Mouse (Mus musculus) liver, adult 2 months (tissue): ENCODE results near the gene Cab39l. TPM values are rescaled to one million over a fixed set of nuclear protein-coding genes. Genes with fewer than 3 reads are reported as not detected.
A peak's percentile ranks its signal among the peaks of the same experiment; 100 is the strongest.

Experiments
- DNase-seq: peaks from one replicate; pipeline ENCODE4 v3.0.0-alpha.2; 2011; ENCODE audit warnings: low read depth, low spot score; ENCODE audit errors: extremely low read depth
- H3K27ac ChIP-seq: fragments of 200-500 bp; replicated peaks from 2 replicates; pipeline ENCODE4 v1.5.1; 2012; ENCODE audit warnings: low read depth, mild to moderate bottlenecking, control low read depth, inconsistent platforms, low read length; ENCODE audit not compliant: insufficient read depth
- H3K27me3 ChIP-seq: fragments of 200-500 bp; 2 replicates; pipeline ENCODE4 v1.6.1; 2012; ENCODE audit warnings: mild to moderate bottlenecking, moderate library complexity, low read length, inconsistent platforms; ENCODE audit not compliant: control insufficient read depth, insufficient read depth
- H3K36me3 ChIP-seq: fragments of 200-500 bp; 2 replicates; pipeline ENCODE4 v1.6.1; 2012; ENCODE audit warnings: low read length, inconsistent platforms; ENCODE audit not compliant: control insufficient read depth, insufficient read depth
- H3K4me1 ChIP-seq: fragments of 200-500 bp; 2 replicates; pipeline ENCODE4 v1.6.1; 2011; ENCODE audit warnings: low read length; ENCODE audit not compliant: control insufficient read depth, insufficient read depth
- H3K4me3 ChIP-seq: fragments of 200-500 bp; 2 replicates; pipeline ENCODE4 v1.5.1; 2011; ENCODE audit warnings: low read depth, mild to moderate bottlenecking, control low read depth, low read length, moderate library complexity; ENCODE audit not compliant: insufficient read depth
- H3K79me2 ChIP-seq: fragments of 200-500 bp; 2 replicates; pipeline ENCODE4 v1.6.1; 2012; ENCODE audit warnings: inconsistent platforms, mild to moderate bottlenecking, low read length, moderate library complexity; ENCODE audit not compliant: control insufficient read depth, insufficient read depth
- H3K9ac ChIP-seq: fragments of 200-500 bp; 2 replicates; pipeline ENCODE4 v1.6.1; 2012; ENCODE audit warnings: low read depth, mild to moderate bottlenecking, control low read depth, inconsistent platforms, low read length
- CTCF ChIP-seq: fragments of 200-500 bp; IDR thresholded peaks from 2 replicates; pipeline ENCODE4 v1.5.1; 2011; ENCODE audit warnings: low read depth, low read length, control low read depth
- POLR2A ChIP-seq: fragments of 200-500 bp; IDR thresholded peaks from 2 replicates; pipeline ENCODE4 v1.6.1; 2011; ENCODE audit warnings: low read length, control low read depth; ENCODE audit not compliant: insufficient read depth; ENCODE audit errors: extremely low read depth
- WGBS: fragments of 180-500 bp; shearing (Covaris S2); methylation state at CpG from one replicate; pipeline ENCODE4 v1.1.7; 2018; 5-methylcytosine and 5-hydroxymethylcytosine counted together
- polyA plus RNA-seq: library from polyadenylated mRNA; depleted of rRNA; stranded (reverse); fragments of >200 nt; gene quantifications from 2 replicates; pipeline ENCODE4 v1.2.3, GENCODE M21; 2012
- total RNA-seq: library from RNA; depleted of rRNA; stranded (reverse); fragments of >200 nt; gene quantifications from 2 replicates; pipeline ENCODE4 v1.2.3, GENCODE M21; 2014

Gene Cab39l
- total and polyA plus RNA-seq, 2 experiments = 13.6 to 47.6 TPM

DNA sequence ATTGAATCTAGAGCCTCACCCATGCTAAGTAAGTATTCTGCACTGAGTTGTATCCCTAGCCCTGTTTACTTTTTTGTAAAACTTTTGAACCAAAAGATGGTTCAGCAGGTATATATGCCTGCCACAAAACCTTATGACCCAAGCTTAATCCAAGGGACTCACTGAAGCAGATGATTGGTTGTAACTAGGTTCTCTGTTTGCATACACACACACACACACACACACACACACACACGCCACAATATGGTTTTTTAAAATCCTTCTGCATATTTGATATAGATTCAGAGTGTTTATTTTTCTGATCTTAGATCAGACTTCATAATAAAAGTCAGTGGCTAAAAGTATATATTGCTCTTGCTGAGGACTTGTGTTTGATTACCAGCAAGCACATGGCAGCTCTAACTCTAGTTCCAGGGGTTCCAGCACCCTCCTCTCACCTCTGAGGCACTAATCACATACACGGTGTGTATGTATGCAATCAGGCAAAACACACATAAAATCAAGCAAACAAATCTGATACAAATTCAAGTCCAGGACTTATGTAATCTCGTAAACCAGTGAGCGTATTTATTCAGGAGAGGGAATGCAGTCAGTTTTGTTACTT is 97.2 kb downstream of the Cab39l start:
- no peaks in the 10 kb centered on the region for H3K79me2 ChIP-seq
- TF ChIP-seq POLR2A (no peak), CTCF (no peak)
- 75% methylated on average over 4 of the region's 4 CpGs for WGBS
- no peaks in the 10 kb centered on the region for H3K27me3 ChIP-seq
- DNase-seq = no peak
- no peak overlapping the region for H3K9ac ChIP-seq
- no peak overlapping the region for H3K4me3 ChIP-seq
- no peak overlapping the region for H3K27ac ChIP-seq
- peaks cover 5% of the 10 kb centered on the region; the same call in 1 of the 2 replicates for H3K4me1 ChIP-seq
- peaks cover 12% of the 10 kb centered on the region; the same call in 1 of the 2 replicates for H3K36me3 ChIP-seq

DNA sequence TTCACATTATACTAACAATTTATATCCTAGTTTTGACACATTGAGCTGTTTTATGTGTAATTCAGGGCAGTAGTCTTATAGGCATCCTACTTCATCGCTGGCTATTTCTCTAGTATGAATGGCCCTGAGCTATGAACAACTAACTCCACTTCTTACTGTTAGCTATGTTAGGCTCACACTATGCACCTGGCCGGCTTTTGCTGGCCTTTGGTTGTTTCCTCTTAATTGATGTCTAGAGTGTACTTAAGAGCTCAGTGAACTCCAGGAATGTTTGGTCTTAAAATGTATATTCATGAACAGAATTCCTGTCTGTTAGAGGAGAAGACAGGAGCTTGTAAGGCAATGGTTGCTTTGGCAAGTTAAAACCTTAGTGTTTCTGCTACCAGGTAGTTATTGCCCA is 99.5 kb downstream of the Cab39l start:
- TF ChIP-seq POLR2A (no peak), CTCF (no peak)
- Histone ChIP-seq H3K79me2 (no peaks in the 10 kb centered on the region), H3K27ac (no peak overlapping the region), H3K4me3 (no peak overlapping the region), H3K4me1 (no peaks in the 10 kb centered on the region), H3K27me3 (no peaks in the 10 kb centered on the region), H3K36me3 (peaks cover 12% of the 10 kb centered on the region; the same call in 1 of the 2 replicates), H3K9ac (no peak overlapping the region)
- WGBS = 97% methylated on average over 2 of the region's 2 CpGs
- DNase-seq = no peak

DNA sequence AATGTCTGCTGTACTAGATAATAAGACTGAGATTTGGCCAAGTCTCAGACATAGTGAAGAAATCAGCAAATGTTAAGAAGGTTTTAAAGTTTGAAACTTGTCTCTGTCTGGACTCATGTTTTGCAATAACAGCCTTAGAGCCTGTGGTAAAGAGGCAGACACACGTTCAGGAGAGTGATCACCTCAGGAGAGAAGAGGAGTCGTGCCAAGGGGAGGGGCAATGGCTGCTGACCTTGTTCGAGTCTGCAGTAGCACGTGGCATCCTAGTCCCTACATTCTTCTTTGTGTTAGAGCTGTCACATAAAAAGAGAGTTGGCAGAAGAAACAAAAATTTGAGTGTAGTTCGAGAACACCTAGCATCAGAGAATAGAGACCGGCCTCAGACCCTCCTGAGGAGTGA is 100.0 kb downstream of the Cab39l start:
- WGBS = 46% methylated on average over 6 of the region's 6 CpGs
- peak; percentile 72 for DNase-seq
- no peaks in the 10 kb centered on the region for H3K4me1 ChIP-seq
- H3K27me3 ChIP-seq = no peaks in the 10 kb centered on the region
- no peak overlapping the region for H3K4me3 ChIP-seq
- H3K27ac ChIP-seq = no peak overlapping the region
- peaks cover 12% of the 10 kb centered on the region; the same call in 1 of the 2 replicates for H3K36me3 ChIP-seq
- no peak overlapping the region for H3K9ac ChIP-seq
- TF ChIP-seq CTCF = no peak
- no peak for TF ChIP-seq POLR2A
- H3K79me2 ChIP-seq = no peaks in the 10 kb centered on the region

DNA sequence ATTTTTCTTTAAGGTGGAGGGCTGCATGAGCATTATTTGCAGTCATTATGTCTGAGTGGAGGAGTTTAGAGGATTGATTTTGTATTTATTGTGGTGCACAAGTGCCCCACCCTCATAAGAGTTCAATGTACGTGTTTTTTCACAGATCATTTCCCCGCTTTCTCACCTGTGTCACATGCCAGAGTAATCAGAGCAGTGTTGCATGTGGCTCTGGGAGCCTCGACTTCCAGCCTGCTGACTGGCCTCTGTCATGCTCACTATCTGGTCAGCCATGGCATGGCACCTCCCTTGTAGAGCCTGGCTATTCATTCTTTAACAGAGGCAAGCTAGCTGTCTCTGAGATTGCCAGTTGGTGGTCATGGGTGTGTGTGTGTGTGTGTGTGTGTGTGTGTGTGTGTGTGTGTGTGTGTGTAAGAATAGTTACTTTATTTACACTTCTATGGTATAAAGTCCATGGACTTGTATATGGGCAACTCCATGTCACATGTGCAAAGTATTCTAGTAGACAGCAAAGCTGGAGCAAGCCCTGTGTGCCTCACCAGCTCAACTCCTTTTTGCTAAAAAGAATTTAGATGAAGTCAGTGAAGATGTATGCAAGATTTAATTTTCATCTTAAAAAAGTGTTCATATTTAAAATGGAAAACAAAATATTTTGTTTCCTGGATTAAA is 102.5 kb downstream of the Cab39l start:
- Histone ChIP-seq H3K4me3 (no peak overlapping the region), H3K36me3 (peaks cover 11% of the 10 kb centered on the region; the same call in 1 of the 2 replicates), H3K27ac (no peak overlapping the region), H3K79me2 (no peaks in the 10 kb centered on the region; the same call in 1 of the 2 replicates), H3K4me1 (peaks cover 3% of the 10 kb centered on the region), H3K9ac (no peak overlapping the region), H3K27me3 (no peaks in the 10 kb centered on the region)
- DNase-seq = no peak
- 64% methylated on average over 3 of the region's 3 CpGs for WGBS
- TF ChIP-seq POLR2A (no peak), CTCF (no peak)

DNA sequence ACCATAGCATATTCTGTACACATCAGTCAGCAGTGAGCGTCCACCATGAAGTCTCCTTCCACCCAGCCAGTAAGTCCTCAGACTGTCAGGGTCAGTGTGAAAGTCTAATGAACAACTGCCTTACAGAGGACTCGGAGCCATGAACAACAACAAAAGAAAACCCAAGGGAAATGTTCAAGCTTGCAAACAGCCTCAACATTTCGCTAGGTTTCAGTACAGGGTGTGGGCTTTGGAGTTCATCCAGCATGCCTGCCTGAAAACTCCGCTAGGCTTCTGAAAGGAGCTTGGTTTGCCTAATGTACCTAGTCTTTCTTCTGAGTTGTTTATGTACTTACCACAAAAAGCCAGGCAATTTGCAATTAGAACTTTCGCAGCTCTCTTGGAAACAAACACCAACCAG is 103.2 kb downstream of the Cab39l start:
- Histone ChIP-seq H3K36me3 (peaks cover 9% of the 10 kb centered on the region; the same call in 1 of the 2 replicates), H3K27ac (no peak overlapping the region), H3K27me3 (no peaks in the 10 kb centered on the region), H3K9ac (no peak overlapping the region), H3K4me3 (no peak overlapping the region), H3K79me2 (no peaks in the 10 kb centered on the region; the same call in 1 of the 2 replicates), H3K4me1 (peaks cover 6% of the 10 kb centered on the region)
- 85% methylated on average over 5 of the region's 5 CpGs for WGBS
- TF ChIP-seq POLR2A (no peak), CTCF (no peak)
- no peak for DNase-seq
